Mouse (Mus musculus) colon, adult 2 months (tissue): ENCODE results near the gene Gabrg2. TPM values are rescaled to one million over a fixed set of nuclear protein-coding genes. Genes with fewer than 3 reads are reported as not detected.

Experiments used
- polyA plus RNA-seq: library from polyadenylated mRNA; depleted of rRNA; stranded (reverse); fragments of >200 nt; gene quantifications from 2 replicates; pipeline ENCODE4 v1.2.3, GENCODE M21; 2012; rRNA removed

The Gabrg2 gene
- 0.05 TPM in 1 of 2 replicates, not detected in the other for polyA plus RNA-seq

GRCm38 (mm10) chr11:42000190-42001098 lies at the start of gene Gabrg2:
Gene Gabrg2 (minus strand): TSS chr11:42000857.

Other genes starting within 250 kb of the Gabrg2 start
- gene Gabra1, start 182.1 kb upstream of the Gabrg2 start, polyA plus RNA-seq: not detected in 2 replicates